Mouse (Mus musculus) kidney, adult 8-10 months (tissue): Measurements from ENCODE around the gene Tpgs1.

ENCODE experiments used
- DNase-seq, 2 experiments: peaks; one replicate each; pipeline ENCODE4 v3.0.0; 2022

Tpgs1 gene

DNA sequence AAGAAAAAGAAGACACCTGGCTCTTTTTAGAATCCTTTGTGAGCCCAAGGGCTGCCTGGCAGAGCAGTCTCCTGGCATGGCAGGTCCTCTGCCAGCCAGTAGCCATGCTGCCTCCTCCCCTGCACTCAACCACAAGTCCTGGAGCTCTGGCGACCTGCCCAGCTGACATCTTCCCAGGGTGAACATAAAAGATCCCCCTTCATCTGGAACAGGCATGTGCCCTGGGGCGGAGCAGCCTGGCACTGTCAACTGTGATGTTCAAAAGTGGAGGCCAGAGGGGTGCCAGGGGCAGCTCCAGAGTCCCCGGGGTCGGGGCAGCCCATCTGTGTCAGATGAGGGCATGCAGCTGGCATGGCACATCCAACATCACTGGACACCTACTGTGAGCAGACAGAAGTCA, 45.8 kb downstream of the Tpgs1 start:
- DNase-seq = no peak

DNA sequence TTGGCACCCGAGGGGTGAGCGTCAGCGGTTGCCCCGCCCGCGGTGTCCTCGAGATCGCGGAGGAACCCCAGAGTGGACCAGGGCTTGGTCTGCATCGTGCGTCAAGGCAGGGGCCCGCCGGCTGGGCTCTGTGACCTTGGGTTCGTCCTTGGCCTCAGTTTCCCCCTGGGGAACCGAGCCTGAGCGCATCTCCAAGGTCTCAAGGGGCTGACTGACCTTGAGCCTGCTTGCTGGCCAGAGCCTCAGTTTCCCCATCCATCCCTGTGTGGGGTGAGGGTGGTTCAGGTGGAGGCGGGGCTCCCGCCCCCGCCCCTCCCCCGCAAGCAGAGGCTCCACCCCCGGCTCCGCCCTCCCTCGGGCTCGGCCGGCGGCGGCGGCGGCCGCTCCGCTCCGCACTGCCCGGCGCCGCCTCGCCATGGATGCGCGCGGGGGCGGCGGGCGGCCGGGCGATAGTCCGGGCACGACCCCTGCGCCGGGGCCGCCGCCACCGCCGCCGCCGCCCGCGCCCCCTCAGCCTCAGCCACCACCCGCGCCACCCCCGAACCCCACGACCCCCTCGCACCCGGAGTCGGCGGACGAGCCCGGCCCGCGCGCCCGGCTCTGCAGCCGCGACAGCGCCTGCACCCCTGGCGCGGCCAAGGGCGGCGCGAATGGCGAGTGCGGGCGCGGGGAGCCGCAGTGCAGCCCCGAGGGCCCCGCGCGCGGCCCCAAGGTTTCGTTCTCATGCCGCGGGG, 47.3 kb downstream of the Tpgs1 start, which contains the start of gene Hcn2:
Gene Hcn2, plus strand, starts transcription at position 381 of the 734 bp plus-strand sequence.
- no peak for DNase-seq

DNA sequence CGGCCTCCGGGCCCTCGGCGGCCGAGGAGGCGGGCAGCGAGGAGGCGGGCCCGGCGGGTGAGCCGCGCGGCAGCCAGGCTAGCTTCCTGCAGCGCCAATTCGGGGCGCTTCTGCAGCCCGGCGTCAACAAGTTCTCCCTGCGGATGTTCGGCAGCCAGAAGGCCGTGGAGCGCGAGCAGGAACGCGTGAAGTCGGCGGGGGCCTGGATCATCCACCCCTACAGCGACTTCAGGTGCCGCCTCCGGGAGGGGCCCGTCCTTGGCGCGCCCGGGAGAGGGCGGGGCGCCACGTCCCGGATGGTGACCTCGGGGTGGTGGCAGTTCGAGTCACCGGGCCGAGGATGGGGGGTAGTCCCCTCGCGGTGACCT, 47.8 kb downstream of the Tpgs1 start:
- no peak for DNase-seq

DNA sequence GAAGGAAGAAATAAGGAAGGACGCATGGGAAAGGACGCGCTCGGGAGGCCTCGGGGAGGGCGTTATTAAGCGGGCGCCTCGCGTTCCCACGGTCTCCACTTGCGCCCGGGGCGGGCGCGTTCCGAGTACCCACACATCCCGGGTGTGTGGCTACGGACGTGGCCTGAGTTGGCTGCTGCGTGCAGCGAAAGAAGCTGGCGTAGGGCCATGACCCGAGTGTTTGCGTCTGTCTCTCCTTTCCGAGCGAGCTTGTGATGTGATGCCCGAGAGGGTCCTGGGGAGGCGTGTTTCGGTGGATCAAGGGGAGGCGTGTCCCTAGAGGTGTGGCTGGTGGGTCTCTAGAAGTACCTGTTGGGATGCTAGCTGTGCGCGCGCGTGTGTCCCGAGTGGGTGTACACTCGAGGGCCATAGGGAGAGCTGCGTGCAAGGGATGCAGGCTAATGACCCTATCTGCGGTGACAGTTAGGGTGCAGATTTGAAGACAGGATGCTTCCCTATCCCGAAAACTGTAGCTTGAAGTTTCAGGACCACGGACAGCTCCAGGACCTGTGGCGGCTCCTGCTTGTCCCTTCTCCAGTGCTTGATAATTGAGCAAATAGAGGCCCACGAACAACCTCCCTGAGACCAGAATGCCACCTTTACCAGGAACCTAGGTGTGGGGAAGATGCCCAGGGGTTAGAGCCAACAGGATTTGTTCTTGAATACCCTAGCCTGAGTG, 48.6 kb downstream of the Tpgs1 start:
- peak in 1 of 2 experiments; percentile 79 for DNase-seq

DNA sequence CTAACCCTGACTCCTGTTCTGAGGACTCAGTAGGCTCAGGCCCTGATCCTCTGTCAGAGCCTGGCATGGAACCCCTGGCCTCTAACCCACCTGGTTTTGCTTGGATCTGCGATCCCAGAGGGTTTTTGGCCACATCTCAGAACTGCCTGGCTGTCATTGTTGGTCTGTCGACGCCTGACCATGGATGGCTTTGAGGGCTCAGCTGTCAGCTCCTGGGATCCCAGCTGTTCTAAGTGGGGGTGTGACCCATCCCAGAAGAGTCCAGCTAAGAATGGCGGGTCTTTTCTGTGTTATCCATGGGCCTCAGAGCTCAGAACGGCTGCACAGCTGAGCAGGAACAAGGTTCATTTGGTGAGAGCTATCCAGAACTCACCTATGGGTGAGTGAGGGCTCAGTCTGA, 51.9 kb downstream of the Tpgs1 start:
- no peak for DNase-seq

DNA sequence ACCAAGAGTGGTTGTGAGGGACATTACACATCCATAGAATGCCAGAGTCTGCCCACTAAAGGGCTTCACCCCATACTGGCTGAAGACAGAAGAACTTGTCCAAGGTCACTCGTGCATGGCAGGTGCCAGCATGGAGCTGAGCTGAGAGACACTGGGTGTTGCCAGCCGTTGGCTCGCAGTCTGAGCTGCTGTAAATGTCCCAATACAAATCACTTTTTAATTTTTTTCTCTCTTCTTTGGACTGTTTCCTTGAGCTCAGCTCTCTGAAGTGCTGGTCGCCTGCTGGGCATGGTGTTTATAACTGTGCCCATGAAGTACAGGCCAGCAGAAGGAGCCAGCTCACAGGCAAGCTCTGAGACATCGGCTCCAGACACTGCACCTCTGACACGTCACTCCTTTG, 53.9 kb downstream of the Tpgs1 start:
- DNase-seq = no peak

DNA sequence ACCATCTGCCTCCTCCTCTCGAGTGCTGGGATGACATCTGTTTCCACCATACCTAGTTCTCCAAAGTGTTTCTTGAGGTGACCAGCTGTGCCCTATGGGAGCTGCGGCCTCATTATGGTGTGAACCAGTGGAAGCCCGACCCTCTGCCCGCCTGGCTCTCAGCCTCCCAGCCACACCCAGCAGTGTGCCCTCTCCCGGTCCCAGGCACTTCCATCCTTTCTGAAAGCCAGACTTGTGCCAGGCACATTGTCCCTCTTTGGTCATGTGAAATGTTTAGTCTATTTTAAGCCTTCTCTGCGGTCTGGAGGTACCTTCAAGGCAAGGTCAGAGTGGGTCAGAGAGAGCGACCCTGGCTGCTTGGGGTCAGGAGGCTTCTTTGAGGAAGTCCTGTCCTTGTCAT, 54.5 kb downstream of the Tpgs1 start:
- no peak for DNase-seq
